Mouse (Mus musculus) thymus, postnatal 14 days (tissue): ENCODE measurements around the gene Cep295nl.
"Not testable (repeated sequence)": the region's sequence is repeated elsewhere in the genome, so short reads cannot be mapped to it uniquely, and the experiment has no call there.

Experiments
- DNase-seq: peaks from one replicate; pipeline ENCODE4 v3.0.0; 2021

The Cep295nl gene

DNA sequence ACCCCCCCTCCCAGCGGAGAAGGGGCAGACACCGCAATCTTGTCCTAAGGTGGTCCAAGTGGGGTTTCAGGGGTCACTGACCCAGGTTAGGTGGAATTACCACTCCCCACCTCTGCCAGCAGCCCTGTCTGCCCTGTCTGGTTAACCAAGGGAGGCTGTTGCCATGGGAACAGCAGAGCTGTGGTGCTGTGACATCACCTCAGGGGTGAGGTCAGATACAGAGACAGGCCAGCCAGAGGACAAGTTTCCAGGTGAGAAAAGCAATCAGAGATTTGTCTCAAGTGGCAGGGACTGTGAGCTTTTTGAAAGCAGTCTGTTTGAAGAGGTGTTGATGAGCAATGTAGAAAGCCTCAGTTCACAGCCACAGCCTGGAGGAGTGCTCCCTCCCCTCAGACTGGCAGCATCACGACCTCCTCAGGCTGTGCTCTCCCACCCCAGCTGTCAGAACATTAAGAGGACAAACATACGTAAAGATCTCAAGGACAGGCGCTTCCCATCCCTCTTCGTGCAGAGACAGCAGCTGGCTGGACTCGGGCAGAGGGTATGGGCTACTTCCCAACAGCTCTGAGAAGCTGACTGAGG, at the start of gene Cep295nl:
Gene Cep295nl (minus strand): TSS at position 101 of the 582 bp plus-strand sequence.
- peak; percentile 45 for DNase-seq

DNA sequence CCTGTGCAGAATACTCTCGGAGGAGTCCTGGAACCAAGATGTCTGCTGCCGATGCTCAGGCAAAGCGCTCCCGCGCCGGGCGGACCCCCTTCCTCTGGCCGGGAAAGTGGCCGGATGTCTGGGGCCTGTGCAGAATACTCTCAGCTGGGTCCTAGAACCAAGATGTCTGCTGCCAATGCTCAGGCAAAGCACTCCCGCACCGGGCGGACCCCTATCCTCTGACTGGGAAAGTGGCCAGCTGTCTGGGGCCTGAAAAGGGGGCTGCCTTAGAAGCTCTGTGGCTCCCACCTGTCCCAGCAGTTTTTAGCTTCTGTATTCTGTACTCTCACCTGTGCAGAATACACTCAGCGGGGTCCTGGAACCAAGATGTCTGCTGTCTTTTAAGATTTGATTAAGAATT, 45.5 kb upstream of the Cep295nl start:
- not testable (repeated sequence) for DNase-seq

DNA sequence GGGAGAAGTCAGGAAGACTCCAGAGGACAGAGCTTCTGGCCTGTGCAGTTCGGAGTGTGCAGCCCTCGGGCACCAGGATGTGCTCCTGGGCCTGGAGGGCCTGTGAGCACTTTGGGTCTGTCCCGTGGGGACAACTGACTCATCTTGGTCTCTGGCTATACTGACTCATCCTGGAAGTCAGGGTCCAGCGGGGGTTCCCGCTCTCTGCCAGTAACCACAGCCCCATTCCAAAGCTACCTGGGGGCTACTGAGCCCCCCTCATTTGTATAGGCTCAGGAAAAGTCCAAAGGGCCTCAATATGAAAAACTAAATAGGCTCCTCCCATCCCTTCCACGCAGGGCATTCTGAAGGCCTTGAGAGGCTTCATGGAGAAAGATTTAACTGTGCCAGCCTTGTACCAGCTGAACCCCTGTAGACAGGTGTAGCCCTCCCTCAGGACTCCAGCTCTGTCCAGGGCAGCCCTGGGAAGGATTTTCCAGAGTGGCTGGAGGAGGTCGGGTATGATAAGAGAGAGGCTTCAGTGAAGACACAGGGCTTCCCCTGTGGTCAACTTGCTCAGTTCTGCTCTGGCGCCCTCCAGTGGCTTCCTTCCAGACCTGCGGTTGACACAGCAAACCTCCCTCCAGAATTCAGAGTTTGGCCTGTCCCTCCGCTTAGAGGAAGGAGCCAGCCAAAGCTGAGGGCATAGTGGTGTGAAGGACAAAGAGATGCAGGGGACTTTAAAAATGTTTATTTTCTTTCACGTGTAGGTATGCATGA, 37.1 kb upstream of the Cep295nl start:
- peak; percentile 84 for DNase-seq

DNA sequence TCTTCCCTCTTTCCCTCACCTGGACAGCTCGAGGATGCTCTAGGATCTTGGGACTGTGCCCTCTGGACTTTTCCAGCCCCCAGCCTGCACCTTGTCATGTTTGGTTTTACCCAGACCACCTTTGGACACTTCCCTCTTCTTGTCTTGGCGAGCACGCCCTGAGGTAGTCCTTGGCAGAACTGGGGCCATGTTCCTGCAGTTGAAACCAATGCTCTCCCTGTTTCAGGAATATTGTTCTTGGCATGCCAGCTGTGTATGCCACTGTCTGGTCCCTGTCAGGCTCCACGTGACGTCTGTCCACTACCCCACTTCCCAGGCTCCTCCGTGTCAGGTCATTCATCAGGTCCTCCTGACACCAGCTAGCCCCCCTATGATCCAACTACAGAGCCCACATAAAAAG, 36.4 kb upstream of the Cep295nl start:
- no peak for DNase-seq

DNA sequence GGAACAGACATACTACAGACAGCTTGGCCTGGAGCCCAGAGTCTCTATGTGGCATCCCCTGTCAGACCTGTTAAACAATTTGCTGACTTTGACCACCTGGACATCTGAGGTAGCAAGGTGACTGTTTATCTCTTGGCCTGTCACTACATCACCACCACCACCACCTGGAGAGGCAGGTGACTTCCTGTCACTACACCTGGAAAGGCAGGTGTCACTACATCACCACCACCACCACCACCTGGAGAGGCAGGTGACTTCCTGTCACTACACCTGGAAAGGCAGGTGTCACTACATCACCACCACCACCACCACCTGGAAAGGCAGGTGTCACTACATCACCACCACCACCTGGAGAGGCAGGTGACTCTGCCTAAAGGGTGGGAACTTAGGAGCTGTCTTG, 34.0 kb upstream of the Cep295nl start:
- not testable (repeated sequence) for DNase-seq

DNA sequence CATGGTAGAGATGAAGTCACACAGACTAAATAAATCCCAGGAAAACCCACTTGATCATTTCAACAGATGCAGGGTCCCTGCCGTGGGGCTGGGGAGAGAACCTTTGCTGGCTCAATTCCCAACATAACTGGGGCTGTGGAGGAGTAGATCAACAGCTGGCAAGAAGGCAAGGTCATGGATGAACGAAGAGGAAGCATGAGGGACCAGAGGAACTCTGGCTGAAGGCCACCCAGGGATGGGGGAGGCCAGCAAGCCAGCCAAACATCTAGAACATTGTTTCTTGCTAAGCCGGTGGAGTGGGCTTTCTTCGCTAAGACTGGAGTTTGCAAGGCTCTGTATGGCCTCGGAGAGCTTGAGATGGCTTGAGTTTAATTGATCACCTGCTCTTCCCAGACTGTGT, 33.6 kb upstream of the Cep295nl start:
- DNase-seq, result no peak

DNA sequence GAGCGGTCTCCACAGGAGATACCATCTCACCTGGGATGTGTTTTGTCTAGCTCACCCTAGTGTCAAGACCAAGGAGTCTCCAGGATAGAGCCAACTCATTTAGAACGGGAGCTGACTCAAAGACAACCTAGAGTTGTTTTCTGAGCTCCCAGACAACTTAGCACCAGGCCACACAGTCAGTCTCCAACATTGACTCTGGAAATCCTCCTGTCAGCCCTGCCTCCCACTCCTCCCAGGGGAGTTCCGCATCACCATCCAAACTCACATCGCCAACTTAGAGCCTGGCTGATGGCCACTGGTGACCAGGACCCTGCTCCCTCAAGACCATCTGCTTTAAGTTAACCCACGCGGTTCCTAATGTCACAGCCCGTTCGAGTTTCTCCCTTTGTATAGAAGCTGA, 33.2 kb upstream of the Cep295nl start:
- DNase-seq, result no peak

DNA sequence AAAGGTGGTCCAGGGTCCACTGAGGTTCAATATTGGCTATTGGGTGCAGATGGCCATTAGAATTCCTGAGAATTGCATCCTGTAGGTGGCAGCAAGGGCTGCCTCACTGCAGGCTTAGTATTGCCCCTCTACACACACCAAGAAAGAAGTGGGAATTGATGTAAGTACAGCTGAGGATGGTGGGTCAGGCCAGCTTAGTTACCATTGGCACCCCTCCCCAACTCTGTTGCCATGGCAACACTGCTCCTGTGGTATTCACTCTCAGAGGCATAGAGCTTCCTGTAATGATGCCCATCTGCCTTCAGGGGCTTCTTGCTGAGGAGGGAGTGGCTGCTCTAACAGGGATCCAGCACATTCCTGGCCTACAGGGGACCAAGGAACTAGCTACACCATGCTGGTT, 32.7 kb upstream of the Cep295nl start:
- DNase-seq, result no peak

DNA sequence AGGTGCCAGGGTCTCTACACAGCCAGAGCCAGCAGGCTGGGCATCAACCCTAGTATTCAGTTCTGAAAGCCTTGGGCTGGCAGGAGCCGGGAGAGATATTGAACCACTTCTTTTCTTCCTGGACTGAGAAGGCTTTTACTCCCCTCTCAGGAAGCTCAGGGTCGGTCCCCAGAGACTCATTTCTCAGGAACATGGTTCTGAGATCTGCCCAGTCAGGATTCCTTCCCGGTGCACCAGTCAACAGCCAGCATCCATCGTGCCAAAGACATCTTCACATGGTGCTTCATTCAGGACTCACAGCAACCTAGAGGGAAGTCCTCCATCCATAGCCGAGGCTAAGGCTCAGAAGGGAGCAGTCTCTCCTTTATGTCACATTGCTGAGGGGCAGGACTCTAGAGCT, 32.2 kb upstream of the Cep295nl start:
- no peak for DNase-seq

DNA sequence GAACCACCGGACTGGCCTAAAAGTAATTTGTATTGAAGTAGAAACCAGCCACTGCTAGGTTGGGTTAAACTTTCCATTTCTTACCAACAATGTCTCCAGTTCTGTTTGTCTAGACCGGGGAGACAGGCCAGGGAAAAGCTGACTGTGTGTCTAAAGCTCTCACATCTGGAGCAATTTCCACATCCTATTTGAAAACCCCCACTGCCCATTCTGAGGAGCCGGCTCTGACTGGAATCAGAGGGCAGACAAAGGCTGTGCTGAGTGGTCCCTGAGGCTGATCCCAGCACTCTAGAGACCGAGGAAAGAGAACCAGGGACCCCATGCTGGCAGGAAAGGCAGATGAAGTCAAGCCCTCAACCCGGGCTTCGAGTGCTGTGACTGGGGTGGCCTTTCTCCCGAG, 30.3 kb upstream of the Cep295nl start:
- no peak for DNase-seq

DNA sequence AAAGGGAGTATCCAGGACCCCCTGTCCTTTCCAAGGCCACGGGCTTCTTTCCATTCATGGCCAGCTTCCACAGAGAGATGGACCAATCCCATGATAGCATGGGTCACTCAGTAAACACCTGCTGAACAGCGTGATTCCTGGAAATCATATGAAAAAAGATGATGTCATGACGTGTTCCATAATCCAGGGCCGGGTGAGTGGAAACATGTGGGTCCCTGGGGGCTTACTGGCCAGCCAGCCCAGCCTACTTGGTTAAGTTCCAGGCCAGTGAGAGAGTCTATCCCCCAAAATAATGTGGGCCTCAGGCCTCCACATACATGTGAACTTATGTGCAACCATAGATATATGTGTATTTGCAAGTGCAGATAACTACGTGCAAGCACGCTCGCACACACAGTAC, 29.6 kb upstream of the Cep295nl start:
- DNase-seq, result no peak

DNA sequence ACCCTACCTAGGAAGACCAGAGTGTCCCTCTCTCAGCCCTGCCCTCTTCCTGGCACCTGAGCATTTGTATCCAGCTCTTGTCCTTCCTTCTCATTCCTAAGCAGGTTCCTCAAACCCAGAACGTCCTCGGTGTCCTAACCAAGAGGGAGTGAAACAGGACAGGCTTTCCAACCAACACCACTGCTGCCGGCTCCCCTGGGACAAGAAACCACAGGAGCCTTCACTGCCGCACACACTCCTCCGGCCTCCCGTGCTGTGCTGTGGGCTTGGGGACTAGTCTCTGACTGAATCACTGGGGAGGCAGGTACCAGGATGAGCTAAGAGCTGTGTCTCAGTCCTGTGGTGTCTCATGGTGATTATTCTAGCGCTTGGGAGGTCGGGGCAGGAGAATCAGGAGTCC, 27.4 kb upstream of the Cep295nl start:
- DNase-seq, result no peak

DNA sequence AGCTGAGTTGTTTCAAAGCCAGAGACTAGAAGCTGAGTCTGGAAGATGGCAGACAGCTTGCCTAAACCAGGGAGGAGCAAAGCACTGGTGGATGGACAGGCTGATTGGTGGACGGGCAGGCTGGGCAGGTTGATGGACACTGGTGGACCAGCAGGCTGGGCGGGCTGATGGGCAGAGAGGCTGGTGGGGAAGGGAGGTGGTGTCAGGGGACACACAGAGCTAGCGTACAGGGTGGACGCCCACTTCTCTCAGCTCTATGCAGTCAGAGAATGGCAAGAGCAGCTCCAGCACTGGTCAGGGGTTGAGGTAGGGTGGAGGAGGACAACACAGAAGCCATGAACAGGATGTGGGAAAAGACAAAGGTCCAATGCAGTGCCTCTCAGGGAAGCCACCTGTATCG, 27.0 kb upstream of the Cep295nl start:
- no peak for DNase-seq

DNA sequence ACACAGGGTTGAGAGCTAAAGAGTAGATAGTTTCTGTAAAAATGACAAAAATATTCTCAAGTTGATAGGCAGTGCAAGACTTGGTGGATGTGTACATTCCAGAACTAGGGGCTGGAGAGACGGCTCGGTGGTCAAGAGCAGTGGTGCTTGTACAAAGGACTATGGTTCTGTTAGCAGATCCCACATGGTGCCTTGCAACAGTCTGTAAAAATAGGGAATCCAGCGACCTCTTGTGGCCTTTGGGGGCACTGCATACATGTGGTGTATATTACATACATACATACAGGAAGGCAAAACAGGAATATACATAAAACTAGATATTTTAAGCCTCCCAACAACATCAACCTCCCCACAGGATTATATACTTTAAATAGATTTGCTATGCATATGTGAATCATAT, 26.0 kb upstream of the Cep295nl start:
- peak; percentile 58 for DNase-seq

DNA sequence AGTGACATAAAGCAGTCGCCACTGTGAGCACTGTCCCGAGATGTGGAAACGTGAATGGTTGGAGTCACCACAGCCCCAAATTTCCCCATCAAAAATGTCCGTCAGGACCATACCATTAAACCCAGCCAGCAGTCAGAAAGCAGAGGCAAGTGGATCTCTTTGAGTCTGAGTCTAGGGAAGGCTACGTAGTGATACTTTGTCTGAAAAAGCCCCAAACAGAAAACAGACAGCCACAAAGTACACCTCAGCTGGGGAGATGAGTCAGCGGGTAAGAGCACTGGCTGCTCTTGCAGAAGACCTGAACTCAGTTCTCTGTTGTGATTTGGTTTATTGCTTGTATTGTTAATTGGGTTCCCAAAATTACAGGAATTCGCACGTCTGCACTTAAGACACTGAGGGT, 24.3 kb upstream of the Cep295nl start:
- DNase-seq, result no peak

DNA sequence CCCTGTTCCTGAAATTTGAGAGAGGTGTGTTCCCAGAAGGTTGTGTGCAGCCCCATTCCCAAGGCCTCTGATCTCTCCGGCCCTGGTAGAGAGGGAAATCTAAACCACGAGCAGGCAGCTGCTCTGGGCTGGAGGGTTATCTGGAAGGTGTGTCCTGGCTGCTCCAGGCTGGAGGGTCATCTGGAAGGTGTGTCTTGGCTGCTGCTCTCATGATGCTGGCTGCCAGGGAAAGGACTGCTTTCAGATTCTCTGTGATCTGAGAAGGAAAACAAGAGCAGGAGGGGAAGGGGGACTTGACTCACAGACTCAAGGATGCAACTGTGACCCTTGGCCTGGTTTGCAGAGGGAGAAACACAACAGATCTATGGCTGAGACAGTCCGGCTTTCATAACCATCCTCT, 23.8 kb upstream of the Cep295nl start:
- DNase-seq, result no peak

DNA sequence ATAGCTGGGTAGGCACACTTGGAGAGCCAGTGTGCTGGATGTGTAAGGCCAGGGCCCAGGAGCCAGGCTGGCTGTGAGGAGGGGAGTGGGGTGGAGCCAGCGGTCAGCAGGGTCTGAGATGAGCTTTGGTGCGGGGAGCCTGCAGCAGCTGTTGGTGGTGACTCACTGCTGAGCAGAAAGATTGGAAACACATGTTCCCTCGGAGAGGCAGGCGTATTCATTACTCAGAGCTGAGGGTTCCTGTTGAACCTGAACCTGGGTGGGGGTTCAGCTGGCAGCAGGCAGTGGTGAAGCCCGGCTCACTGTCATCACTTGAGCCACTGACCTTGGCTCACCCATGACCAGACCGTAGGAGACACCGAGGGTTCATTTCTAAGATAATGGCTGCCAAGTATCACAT, 22.9 kb upstream of the Cep295nl start:
- no peak for DNase-seq

DNA sequence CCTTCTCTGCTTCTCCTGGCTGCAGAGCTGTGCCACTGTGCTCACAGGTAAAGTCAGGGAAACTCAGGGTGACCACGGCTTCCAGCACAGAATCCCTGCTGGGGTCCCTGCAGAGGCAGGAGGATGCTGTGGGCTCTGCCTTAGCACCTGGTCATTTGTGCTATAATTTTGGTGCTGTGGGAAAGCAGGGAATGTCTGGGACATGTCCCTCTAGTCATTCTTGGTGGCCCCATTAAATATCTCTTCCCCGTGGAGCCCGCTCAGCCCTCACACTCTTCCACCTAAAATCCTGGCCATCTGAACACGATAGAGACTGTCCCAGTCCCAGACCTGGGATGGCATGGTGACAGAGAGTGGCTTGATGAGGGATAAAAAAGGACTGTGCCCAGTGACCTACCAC, 21.7 kb upstream of the Cep295nl start:
- no peak for DNase-seq

DNA sequence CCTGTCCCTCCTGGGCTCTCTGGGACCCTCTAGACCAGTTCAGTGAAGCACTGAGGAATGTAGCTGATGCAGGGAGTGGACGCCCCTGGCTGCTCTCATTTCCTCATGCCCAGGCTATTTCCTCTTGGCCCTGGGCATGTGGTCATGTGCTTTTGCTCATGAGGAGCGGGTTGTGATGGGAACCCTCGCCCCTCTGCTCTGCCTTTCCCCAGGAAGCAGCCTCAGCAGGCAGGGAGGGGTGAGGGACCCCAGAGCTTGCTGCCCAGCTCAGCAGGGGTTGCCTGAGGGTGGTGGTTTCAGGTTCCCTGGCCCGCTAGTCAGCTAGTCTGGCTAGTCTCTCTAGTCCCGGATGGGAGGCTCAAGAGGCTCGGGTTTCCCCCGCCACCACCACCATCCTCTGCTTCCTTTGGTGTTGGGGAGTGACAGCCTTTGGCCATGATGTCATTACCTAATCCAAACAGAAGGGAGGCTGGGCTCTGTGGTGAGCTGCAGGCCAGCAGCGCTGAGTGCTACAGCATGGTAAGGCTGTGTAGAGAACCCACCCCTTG, 20.7 kb upstream of the Cep295nl start:
- DNase-seq, result no peak

DNA sequence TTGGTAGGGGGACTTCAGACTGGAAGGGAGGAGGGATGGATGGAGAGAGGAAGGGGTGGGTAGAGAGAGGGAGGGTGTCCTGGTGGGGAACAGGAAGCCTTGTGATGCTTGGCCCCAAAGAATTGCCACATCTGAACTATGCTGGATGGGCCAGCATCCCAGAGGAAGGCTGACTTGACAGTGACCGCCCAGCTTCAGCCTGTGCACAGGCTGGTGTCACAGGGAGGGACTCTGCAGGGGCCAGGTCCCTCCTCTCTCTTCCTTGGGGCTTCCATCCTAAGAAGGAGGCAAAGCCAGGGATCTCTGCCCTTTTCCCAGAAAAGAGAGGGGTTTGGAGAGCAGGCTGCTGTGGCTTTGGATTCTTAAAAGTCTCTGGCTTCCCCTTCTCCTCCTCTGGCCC, 20.2 kb upstream of the Cep295nl start:
- no peak for DNase-seq

DNA sequence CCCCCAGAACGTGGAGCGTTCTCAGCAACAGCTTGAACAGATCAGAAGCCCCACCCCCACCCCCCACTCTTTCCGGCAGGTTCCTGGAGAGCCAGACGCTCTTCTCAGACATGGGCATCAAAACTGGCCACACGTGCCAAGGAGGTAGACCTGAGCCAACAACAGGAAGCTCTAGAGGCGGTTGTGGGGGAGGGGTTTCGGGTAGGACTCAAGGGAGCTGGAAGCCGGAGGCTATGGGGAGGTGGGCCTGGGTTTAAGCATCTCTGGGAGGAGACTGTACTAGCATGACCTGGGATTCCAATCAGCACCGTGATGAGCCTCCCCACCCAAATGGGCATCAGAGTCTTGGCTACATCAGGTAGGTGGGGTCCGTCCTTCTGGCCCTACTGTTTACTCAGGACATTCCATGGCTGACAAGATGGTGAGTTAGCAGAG, 18.6 kb upstream of the Cep295nl start:
- DNase-seq, result peak; percentile 41

DNA sequence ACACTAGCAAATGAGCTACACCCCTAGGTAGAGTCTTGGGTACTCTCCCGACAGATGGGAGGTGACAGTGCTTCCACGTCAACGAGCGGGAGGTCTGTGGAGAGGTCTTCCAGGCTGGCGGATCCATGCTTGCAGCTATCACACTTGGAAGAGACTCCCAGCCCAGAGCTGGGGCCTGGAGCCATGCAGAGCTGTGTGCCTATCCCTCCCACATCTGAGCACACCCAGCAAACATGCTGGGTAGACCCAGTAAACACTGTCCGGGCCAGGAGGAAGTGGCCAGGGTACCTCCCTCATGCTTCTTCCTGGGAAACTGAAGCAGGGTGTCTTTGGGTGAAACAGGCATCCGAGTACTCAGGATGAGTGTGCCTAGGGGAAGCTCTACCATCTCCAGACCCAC, 18.2 kb upstream of the Cep295nl start:
- no peak for DNase-seq

DNA sequence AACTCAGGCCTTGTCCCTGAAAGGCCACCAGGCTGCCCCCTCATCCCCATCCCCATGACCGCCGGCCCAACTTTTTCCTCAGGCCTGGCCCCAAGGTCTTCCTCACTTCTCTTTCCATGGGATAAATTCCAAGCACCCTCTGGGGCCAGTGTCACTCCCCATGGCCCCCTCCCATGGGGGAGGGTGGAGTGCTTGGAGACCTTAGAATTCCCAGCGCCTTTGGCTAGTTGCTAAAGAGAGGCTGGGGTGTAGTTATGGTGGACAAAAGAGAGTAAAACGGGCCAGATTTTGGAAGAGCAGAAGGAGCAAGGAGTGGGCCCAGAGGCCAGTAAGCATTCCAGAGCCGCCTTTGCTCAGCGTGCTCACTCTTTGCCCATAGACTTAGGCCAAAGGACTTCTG, 13.3 kb upstream of the Cep295nl start, which contains the start of gene Timp2:
Gene Timp2 (minus strand): TSS at position 101 of the 400 bp plus-strand sequence.
- no peak for DNase-seq

DNA sequence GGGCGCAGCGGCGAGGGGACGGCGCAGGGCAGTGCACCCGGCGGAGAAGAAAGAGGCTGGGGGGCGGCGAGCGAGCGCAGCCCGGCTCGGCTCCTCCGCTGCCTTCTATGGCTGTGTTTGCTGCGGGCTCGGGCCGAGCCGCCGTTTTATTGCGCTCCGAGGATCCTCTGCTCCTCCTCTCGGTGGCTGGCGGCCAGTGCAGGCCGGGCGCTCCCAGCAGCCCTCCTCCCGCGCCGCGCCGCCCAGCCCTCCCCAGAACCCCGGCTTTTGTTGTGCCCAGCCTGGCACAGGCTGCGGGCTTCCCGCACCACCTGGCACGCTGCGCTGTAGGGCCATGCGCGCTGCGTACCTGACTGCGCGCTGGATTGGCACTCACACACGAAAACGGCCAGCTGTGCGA, 12.9 kb upstream of the Cep295nl start:
- peak; percentile 91 for DNase-seq
